Mouse (Mus musculus): ENCODE measurements around the gene Milr1. TPM values are rescaled to one million over a fixed set of nuclear protein-coding genes. Genes with fewer than 3 reads are reported as not detected.
"Not testable (repeated sequence)": the region's sequence is repeated elsewhere in the genome, so short reads cannot be mapped to it uniquely, and the experiment has no call there.

Gene Milr1
- total RNA-seq (2021) = not detected

DNA sequence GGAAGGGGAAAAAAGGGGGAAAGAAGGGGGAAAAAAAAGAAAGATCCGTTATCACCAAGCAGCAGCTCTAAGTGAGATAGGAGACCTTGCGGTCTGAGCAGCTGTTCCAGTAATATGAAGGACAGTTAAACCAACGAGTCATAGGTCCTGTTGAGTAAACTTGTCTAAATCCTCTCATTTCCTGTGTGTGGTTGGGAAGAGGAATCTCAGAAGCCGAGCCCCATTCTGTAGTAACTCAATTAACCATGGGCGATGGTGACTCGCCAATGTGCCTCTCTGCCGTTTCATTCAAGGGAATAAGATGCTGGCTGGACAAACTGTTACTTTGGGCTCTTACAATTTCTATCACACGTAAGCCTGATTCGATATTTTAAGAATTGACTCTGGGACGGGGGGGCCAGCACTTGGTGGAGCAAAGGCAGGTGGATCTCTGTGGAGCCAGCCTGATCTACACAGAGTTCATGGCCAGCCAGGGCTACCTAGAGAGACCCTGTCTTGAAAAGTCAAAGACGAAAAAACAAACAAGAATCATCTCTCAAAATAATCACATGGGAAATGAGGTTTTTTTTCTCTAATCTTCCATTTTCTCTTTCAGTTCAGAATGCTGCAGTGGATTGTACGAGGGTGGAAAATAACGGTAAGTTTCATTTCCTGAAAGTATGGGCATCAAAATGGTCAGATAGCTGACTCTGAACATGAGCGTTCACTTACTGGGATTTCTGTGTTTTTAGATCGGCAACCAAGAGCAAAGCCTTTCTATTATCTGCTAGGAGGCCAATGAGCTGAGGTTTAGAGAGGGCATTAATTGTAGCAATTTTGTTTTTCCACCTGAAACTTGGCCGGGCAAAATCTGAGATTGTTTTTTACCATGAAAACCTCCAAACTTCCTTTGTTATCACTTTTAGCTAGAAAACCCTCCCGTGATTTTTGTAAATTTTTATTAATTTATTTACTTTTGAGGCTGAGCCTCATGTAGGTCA lies at the start of gene Milr1:
Gene Milr1, plus strand, starts transcription at position 188 of the 980 bp plus-strand sequence.
- no peak for DNase-seq (ENCODE audit: extremely low spot score in 1 of 2, low spot score in 1 of 2)

DNA sequence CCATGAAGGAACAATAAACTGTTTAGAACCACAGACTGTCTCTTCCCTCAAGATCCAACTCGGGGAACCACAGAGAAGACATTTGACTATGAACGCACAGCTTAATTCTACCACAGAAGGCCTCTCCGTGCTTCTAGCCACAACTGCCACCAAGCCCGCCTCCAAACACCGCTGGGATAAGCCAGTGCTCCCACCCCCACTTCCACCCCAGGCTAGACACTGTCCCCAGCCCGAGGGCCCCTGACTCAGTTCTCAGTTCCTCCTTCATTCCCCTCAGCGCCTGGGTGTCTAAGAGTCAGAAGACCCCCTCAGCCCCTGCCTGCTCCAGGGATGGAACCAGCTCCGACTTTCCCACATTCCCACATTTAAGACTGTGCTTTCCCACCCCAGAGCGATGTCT lies 49.4 kb upstream of the Milr1 start:
- no peak for DNase-seq (ENCODE audit: extremely low spot score in 1 of 2, low spot score in 1 of 2)

- DNase-seq (ENCODE audit: extremely low spot score in 1 of 2, low spot score in 1 of 2) = no peak
Measured at GRCm38 (mm10) chr11:106702584-106702983, 48.4 kb upstream of the Milr1 start.

DNA sequence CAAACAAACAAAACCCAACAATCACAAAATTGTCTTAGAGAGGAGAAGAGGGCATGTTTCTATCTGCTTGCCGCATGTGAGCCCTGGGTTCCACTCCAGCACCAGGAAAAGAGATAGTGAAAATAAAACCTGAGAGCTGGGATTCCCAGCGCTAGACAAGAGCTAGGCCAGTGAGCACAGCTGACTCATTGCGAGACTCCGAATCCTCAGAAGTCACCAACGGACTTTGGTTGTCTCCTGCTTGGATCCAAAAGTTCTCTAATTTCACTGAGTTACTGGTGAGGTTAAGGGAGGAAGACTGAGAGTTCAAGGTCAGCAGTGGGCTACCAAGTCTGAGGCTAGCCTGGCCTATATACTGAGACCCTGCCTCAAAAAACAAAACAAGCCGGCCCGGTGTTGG lies 47.1 kb upstream of the Milr1 start:
- no peak for DNase-seq (ENCODE audit: extremely low spot score in 1 of 2, low spot score in 1 of 2)

DNA sequence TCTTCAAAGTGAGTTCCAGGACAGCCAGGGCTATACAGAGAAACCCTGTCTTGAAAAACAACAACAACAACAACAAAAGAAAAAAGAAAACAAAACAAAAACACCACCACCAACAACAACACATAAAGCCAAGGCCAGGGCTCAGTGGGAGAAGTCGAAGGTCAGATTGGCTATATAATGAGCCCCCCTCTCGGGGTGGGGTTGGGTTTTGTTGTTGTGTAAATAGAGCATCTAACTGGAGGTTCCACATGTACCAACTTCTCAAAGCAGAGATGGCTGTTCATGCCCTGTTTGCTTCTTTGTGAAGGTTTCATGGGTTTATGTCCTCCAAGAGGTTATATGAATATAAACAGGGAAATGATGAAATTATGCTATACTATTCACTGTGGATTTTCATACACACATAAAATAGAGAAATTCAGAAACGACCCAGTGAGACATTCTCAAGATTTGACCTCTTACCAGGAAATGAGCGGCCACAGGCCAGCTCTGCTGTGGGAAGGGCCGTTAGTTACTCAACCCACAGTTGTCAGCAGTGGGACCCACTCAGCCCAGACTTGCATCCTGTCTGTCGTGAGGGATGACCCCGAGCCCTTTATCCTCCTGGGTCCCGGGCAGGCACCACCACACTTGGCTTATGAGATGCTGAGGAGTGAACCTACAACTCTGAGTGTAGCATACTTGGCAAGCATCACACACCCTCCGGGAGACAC lies 46.5 kb upstream of the Milr1 start:
- no peak for DNase-seq (ENCODE audit: extremely low spot score in 1 of 2, low spot score in 1 of 2)

DNA sequence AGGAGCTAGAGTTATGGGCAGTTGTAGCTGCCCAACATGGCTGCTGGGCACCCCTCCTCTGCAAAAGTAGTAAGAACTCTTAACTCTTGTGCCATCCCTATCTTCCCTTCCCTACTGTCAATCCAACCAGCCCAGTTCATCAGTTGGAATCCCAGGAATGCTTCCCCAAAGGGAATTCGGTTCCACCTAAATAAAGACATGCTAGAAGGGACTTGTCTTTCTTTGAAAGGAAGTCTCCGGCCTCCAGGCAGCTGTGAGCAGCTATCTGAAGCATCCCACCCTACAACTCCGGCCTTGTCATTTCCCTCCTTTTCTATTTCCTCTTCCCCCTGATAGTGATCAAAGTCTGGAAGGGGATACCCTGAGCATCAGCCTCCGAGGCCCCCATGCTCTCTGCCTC lies 44.8 kb upstream of the Milr1 start:
- DNase-seq (ENCODE audit: extremely low spot score in 1 of 2, low spot score in 1 of 2) = no peak

GRCm38 (mm10) chr11:106707085-106707484 lies 43.9 kb upstream of the Milr1 start:
- DNase-seq (ENCODE audit: extremely low spot score in 1 of 2, low spot score in 1 of 2) = no peak

- DNase-seq (ENCODE audit: extremely low spot score in 1 of 2, low spot score in 1 of 2) = no peak
Measured at GRCm38 (mm10) chr11:106707866-106708265, 43.2 kb upstream of the Milr1 start.

DNA sequence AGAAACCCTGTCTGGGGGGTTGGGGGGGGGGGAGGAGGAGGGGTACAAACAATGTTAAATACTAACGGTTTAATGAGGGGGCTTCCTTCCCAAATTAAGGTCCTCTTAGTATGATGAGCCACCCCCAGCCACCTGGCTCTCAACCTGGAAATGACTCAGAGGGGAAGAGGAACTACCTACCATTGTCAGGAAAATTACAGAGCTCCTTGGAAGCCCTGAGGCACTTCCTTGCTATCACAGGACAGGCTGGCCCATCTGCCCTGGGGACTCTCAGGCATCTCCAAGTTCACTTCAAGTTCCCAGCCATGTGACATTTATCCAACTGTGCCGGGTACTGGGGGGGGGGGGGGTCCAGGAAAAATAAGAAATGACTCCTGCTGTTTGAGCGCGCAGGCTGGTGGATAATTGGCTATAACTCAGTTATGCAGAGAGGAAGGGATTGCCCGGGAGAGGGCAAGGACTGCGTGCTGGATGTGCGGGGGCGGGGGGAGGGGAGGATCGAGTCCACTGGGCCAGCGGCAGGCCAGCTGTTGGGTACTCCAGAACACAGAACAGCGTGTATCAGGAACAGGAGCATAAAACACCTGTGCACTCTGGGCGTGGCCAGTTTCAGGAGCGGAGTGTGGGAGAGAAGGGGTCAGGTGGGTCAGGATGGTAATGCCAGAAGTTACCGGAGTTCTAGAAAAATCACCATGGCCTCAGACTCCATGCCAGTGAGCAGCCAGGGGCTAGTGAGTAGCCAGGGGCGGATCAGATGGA lies 41.6 kb upstream of the Milr1 start:
- DNase-seq (ENCODE audit: extremely low spot score in 1 of 2, low spot score in 1 of 2) = no peak

DNA sequence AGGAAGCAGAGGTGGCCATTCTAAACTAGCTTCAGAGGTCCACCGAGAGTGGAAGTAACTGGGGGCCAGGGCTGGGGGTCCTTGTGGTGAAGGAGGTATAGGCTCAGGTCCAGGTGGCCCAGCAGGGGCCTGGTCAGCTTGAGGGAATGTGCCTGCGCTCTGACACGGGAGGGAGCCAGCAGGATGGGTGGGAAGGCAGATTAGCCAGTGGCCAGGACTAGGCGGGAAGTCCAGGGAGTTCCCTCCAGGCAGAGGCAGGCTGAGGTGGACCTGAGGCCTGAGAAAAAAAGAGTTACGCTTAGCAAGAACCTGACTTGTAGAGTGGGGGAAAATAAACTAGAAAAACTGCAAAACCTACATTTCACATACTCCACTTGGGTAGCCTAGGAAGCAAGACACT lies 40.2 kb upstream of the Milr1 start:
- DNase-seq (ENCODE audit: extremely low spot score in 1 of 2, low spot score in 1 of 2) = no peak

DNA sequence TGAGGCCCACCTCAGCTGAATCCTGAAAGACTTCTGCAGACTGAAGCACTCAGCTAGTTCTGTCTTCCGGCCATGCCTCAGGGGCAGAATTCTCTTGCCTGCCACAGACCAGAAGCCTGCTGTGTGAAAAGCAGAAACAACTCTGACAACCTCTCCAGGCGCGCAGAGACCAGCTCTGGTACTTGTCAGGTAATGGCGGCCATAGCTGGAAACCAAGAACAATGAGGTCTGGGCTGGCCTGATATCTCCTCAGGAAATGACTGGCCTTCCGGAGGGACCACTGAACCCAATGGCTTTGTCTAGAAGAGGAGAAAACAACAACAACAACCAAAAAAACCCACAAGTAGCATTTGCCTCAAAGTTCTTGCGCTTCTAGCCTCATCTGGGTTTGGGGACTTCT lies 36.0 kb upstream of the Milr1 start:
- DNase-seq (ENCODE audit: extremely low spot score in 1 of 2, low spot score in 1 of 2) = no peak

- no peak for DNase-seq (ENCODE audit: extremely low spot score in 1 of 2, low spot score in 1 of 2)
Measured at GRCm38 (mm10) chr11:106716568-106716967, 34.5 kb upstream of the Milr1 start.

GRCm38 (mm10) chr11:106720379-106720778 lies 30.6 kb upstream of the Milr1 start:
- DNase-seq (ENCODE audit: extremely low spot score in 1 of 2, low spot score in 1 of 2) = no peak

GRCm38 (mm10) chr11:106722831-106723361 lies 28.1 kb upstream of the Milr1 start:
- no peak for DNase-seq (ENCODE audit: extremely low spot score in 1 of 2, low spot score in 1 of 2)

DNA sequence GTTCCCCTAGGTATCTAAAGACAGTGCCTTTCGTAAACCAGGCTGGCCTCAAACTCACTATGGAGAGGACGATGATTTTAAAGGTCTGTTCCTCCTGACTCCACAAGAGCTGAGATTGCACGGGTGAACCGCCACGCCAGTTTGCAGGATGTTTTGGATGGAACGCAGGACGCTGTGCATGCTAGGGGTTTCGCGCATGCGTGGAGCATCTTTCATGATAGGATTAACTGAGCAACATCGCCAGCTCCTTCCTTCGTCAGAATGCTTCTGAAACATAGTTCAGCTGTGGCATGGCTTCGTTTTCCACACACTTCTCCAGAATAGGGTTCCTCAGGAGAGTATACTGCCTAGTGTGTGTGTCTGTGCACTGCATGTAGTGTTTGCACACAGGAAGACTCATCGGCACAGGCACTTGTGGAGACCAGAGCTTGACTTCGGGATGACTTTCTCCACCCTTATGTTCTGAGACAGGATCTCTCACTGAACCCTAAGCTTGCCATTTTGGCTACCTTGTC lies 27.4 kb upstream of the Milr1 start:
- DNase-seq (ENCODE audit: extremely low spot score in 1 of 2, low spot score in 1 of 2) = no peak

- DNase-seq (ENCODE audit: extremely low spot score in 1 of 2, low spot score in 1 of 2) = no peak
Measured at GRCm38 (mm10) chr11:106724176-106724915, 26.7 kb upstream of the Milr1 start.

- not testable (repeated sequence) for DNase-seq (ENCODE audit: extremely low spot score in 1 of 2, low spot score in 1 of 2)
Measured at GRCm38 (mm10) chr11:106724916-106725235, 26.1 kb upstream of the Milr1 start.

- no peak for DNase-seq (ENCODE audit: extremely low spot score in 1 of 2, low spot score in 1 of 2)
Measured at GRCm38 (mm10) chr11:106727967-106728366, 23.1 kb upstream of the Milr1 start.

GRCm38 (mm10) chr11:106728402-106729366 lies 22.3 kb upstream of the Milr1 start:
- no peak for DNase-seq (ENCODE audit: extremely low spot score in 1 of 2, low spot score in 1 of 2)
